Mouse (Mus musculus): ENCODE measurements around the gene Stk39. TPM values are rescaled to one million over a fixed set of nuclear protein-coding genes. Genes with fewer than 3 reads are reported as not detected.

The Stk39 gene
- total RNA-seq, 1 experiment, result 5.0 TPM

GRCm38 (mm10) chr2:68457455-68458032 lies 14.5 kb downstream of the Stk39 start:
- no peak overlapping the region for H3K9ac ChIP-seq (ENCODE audit: insufficient read depth, low read depth, low read length, poor library complexity, severe bottlenecking)
- H3K4me3 ChIP-seq (ENCODE audit: insufficient read depth in 1 of 2, low read depth in 1 of 2, low read length in 2 of 2, poor library complexity in 1 of 2, severe bottlenecking in 1 of 2), result no peak overlapping the region
- H3K36me3 ChIP-seq (ENCODE audit: control insufficient read depth, insufficient read depth, low read length, poor library complexity, severe bottlenecking), result no peaks in the 10 kb centered on the region
- no peak overlapping the region for H3K27ac ChIP-seq (ENCODE audit: insufficient read depth, low read depth, low read length, poor library complexity, severe bottlenecking)
- TF ChIP-seq HCFC1 (IDR thresholded peaks at IDR 0.05; ENCODE audit: borderline replicate concordance, insufficient read depth, low read length) (no peak), MAFK (IDR thresholded peaks at IDR 0.05; ENCODE audit: insufficient read depth, low read depth, low read length) (no peak), ZC3H11A (IDR thresholded peaks at IDR 0.05; ENCODE audit: borderline replicate concordance, low read depth, low read length) (no peak), ZNF384 (IDR thresholded peaks at IDR 0.05; ENCODE audit: low read depth, low read length) (no peak), CHD2 (IDR thresholded peaks at IDR 0.05; ENCODE audit: low read depth, low read length) (no peak)
- in situ Hi-C loops (cut with MboI; ENCODE audit: low sequenced_read_pairs in 2 of 2, unreplicated experiment in 2 of 2), result no loop called here
- DNase-seq (ENCODE audit: low read depth, low spot score), result no peak
- no peaks in the 10 kb centered on the region for H3K9me3 ChIP-seq (ENCODE audit: control insufficient read depth, insufficient read depth, low read depth, low read length)
- no peaks in the 10 kb centered on the region for H3K4me1 ChIP-seq (ENCODE audit: control insufficient read depth in 2 of 2, insufficient read depth in 2 of 2, low read length in 2 of 2, poor library complexity in 1 of 2)

GRCm38 (mm10) chr2:68456899-68457298 lies 15.2 kb downstream of the Stk39 start:
- Histone ChIP-seq H3K36me3 (ENCODE audit: control insufficient read depth, insufficient read depth, low read length, poor library complexity, severe bottlenecking) (no peaks in the 10 kb centered on the region), H3K9me3 (ENCODE audit: control insufficient read depth, insufficient read depth, low read depth, low read length) (no peaks in the 10 kb centered on the region), H3K4me3 (ENCODE audit: insufficient read depth in 1 of 2, low read depth in 1 of 2, low read length in 2 of 2, poor library complexity in 1 of 2, severe bottlenecking in 1 of 2) (no peak overlapping the region), H3K9ac (ENCODE audit: insufficient read depth, low read depth, low read length, poor library complexity, severe bottlenecking) (no peak overlapping the region), H3K4me1 (ENCODE audit: control insufficient read depth in 2 of 2, insufficient read depth in 2 of 2, low read length in 2 of 2, poor library complexity in 1 of 2) (no peaks in the 10 kb centered on the region), H3K27ac (ENCODE audit: insufficient read depth, low read depth, low read length, poor library complexity, severe bottlenecking) (no peak overlapping the region)
- in situ Hi-C loops (cut with MboI; ENCODE audit: low sequenced_read_pairs in 2 of 2, unreplicated experiment in 2 of 2), result no loop called here
- no peak for DNase-seq (ENCODE audit: low read depth, low spot score)
- TF ChIP-seq ZNF384 (IDR thresholded peaks at IDR 0.05; ENCODE audit: low read depth, low read length), result no peak
- no peak for TF ChIP-seq CHD2 (IDR thresholded peaks at IDR 0.05; ENCODE audit: low read depth, low read length)
- no peak for TF ChIP-seq ZC3H11A (IDR thresholded peaks at IDR 0.05; ENCODE audit: borderline replicate concordance, low read depth, low read length)

GRCm38 (mm10) chr2:68452379-68452778 lies 19.7 kb downstream of the Stk39 start:
- H3K36me3 ChIP-seq (ENCODE audit: control insufficient read depth, insufficient read depth, low read length, poor library complexity, severe bottlenecking), result no peaks in the 10 kb centered on the region
- H3K4me1 ChIP-seq (ENCODE audit: control insufficient read depth in 2 of 2, insufficient read depth in 2 of 2, low read length in 2 of 2, poor library complexity in 1 of 2), result no peaks in the 10 kb centered on the region
- in situ Hi-C loops (cut with MboI; ENCODE audit: low sequenced_read_pairs in 2 of 2, unreplicated experiment in 2 of 2), result no loop called here
- H3K9ac ChIP-seq (ENCODE audit: insufficient read depth, low read depth, low read length, poor library complexity, severe bottlenecking), result no peak overlapping the region
- no peak overlapping the region for H3K4me3 ChIP-seq (ENCODE audit: insufficient read depth in 1 of 2, low read depth in 1 of 2, low read length in 2 of 2, poor library complexity in 1 of 2, severe bottlenecking in 1 of 2)
- no peaks in the 10 kb centered on the region for H3K9me3 ChIP-seq (ENCODE audit: control insufficient read depth, insufficient read depth, low read depth, low read length)
- TF ChIP-seq HCFC1 (IDR thresholded peaks at IDR 0.05; ENCODE audit: borderline replicate concordance, insufficient read depth, low read length) (no peak), ZC3H11A (IDR thresholded peaks at IDR 0.05; ENCODE audit: borderline replicate concordance, low read depth, low read length) (no peak), ZNF384 (IDR thresholded peaks at IDR 0.05; ENCODE audit: low read depth, low read length) (no peak), MAFK (IDR thresholded peaks at IDR 0.05; ENCODE audit: insufficient read depth, low read depth, low read length) (no peak), CHD2 (IDR thresholded peaks at IDR 0.05; ENCODE audit: low read depth, low read length) (no peak)
- no peak for DNase-seq (ENCODE audit: low read depth, low spot score)
- no peak overlapping the region for H3K27ac ChIP-seq (ENCODE audit: insufficient read depth, low read depth, low read length, poor library complexity, severe bottlenecking)

- in situ Hi-C loops (cut with MboI; ENCODE audit: low sequenced_read_pairs in 2 of 2, unreplicated experiment in 2 of 2), result no loop called here
- no peak for DNase-seq (ENCODE audit: low read depth, low spot score)
Measured at GRCm38 (mm10) chr2:68448035-68448434, 24.0 kb downstream of the Stk39 start.

GRCm38 (mm10) chr2:68443141-68443540 lies 28.9 kb downstream of the Stk39 start:
- DNase-seq (ENCODE audit: low read depth, low spot score), result no peak
- Histone ChIP-seq H3K4me3 (ENCODE audit: insufficient read depth in 1 of 2, low read depth in 1 of 2, low read length in 2 of 2, poor library complexity in 1 of 2, severe bottlenecking in 1 of 2) (no peak overlapping the region), H3K36me3 (ENCODE audit: control insufficient read depth, insufficient read depth, low read length, poor library complexity, severe bottlenecking) (no peaks in the 10 kb centered on the region), H3K27ac (ENCODE audit: insufficient read depth, low read depth, low read length, poor library complexity, severe bottlenecking) (no peak overlapping the region), H3K9ac (ENCODE audit: insufficient read depth, low read depth, low read length, poor library complexity, severe bottlenecking) (no peak overlapping the region), H3K4me1 (ENCODE audit: control insufficient read depth in 2 of 2, insufficient read depth in 2 of 2, low read length in 2 of 2, poor library complexity in 1 of 2) (no peaks in the 10 kb centered on the region), H3K9me3 (ENCODE audit: control insufficient read depth, insufficient read depth, low read depth, low read length) (no peaks in the 10 kb centered on the region)
- in situ Hi-C loops (cut with MboI; ENCODE audit: low sequenced_read_pairs in 2 of 2, unreplicated experiment in 2 of 2), result no loop called here
- TF ChIP-seq HCFC1 (IDR thresholded peaks at IDR 0.05; ENCODE audit: borderline replicate concordance, insufficient read depth, low read length) (no peak), MAFK (IDR thresholded peaks at IDR 0.05; ENCODE audit: insufficient read depth, low read depth, low read length) (no peak), ZNF384 (IDR thresholded peaks at IDR 0.05; ENCODE audit: low read depth, low read length) (no peak), CHD2 (IDR thresholded peaks at IDR 0.05; ENCODE audit: low read depth, low read length) (no peak), ZC3H11A (IDR thresholded peaks at IDR 0.05; ENCODE audit: borderline replicate concordance, low read depth, low read length) (no peak)

More at GRCm38 (mm10) chr2:68448035-68448434, 24.0 kb downstream of the Stk39 start:
- Histone ChIP-seq H3K27ac (ENCODE audit: insufficient read depth, low read depth, low read length, poor library complexity, severe bottlenecking) (no peak overlapping the region), H3K4me1 (ENCODE audit: control insufficient read depth in 2 of 2, insufficient read depth in 2 of 2, low read length in 2 of 2, poor library complexity in 1 of 2) (no peaks in the 10 kb centered on the region), H3K36me3 (ENCODE audit: control insufficient read depth, insufficient read depth, low read length, poor library complexity, severe bottlenecking) (no peaks in the 10 kb centered on the region), H3K4me3 (ENCODE audit: insufficient read depth in 1 of 2, low read depth in 1 of 2, low read length in 2 of 2, poor library complexity in 1 of 2, severe bottlenecking in 1 of 2) (no peak overlapping the region), H3K9ac (ENCODE audit: insufficient read depth, low read depth, low read length, poor library complexity, severe bottlenecking) (no peak overlapping the region), H3K9me3 (ENCODE audit: control insufficient read depth, insufficient read depth, low read depth, low read length) (no peaks in the 10 kb centered on the region)
- no peak for TF ChIP-seq MAFK (IDR thresholded peaks at IDR 0.05; ENCODE audit: insufficient read depth, low read depth, low read length)
- TF ChIP-seq CHD2 (IDR thresholded peaks at IDR 0.05; ENCODE audit: low read depth, low read length), result no peak

All from ES-E14 (cell line).